Mouse (Mus musculus) neutrophil, adult 5-6 weeks (primary cell): ENCODE results near the gene Nckap5. TPM values are rescaled to one million over a fixed set of nuclear protein-coding genes. Genes with fewer than 3 reads are reported as not detected.

Experiments
- ATAC-seq: fragments of 151-379, 151-347 bp; 2 replicates; pipeline ENCODE4 v1.8.0; 2017; ENCODE audit warnings: mild to moderate bottlenecking, moderate TSS enrichment; ENCODE audit not compliant: insufficient number of reproducible peaks, poor library complexity, low FRiP score, severe bottlenecking; ENCODE audit errors: extremely low read depth
- total RNA-seq: library from RNA; stranded (forward); fragments of 200-1000 nt; gene quantifications from 2 replicates; pipeline ENCODE4 v1.2.3, GENCODE M21; 2017

Nckap5 gene
- total RNA-seq, 1 experiment from 2014 or later: not detected

- no peak for ATAC-seq
Measured at GRCm38 (mm10) chr1:125912601-125913600, 917.7 kb downstream of the Nckap5 start, which contains the start of gene Lypd1. Gene Lypd1 (minus strand): TSS chr1:125913101.

GRCm38 (mm10) chr1:125911901-125912445, 918.6 kb downstream of the Nckap5 start:
- ATAC-seq: no peak

GRCm38 (mm10) chr1:125911337-125911900, 919.2 kb downstream of the Nckap5 start:
- no peak for ATAC-seq

- no peak for ATAC-seq
Measured at GRCm38 (mm10) chr1:125910871-125911265, 919.7 kb downstream of the Nckap5 start.

GRCm38 (mm10) chr1:125910211-125910870, 920.3 kb downstream of the Nckap5 start:
- no peak for ATAC-seq

GRCm38 (mm10) chr1:125893158-125893557, 937.4 kb downstream of the Nckap5 start:
- ATAC-seq: no peak

- no peak for ATAC-seq
Measured at GRCm38 (mm10) chr1:125870056-125870455, 960.5 kb downstream of the Nckap5 start.
